8 mouse cellular contexts compared by ENCODE assay signal in the genomic region with DNA sequence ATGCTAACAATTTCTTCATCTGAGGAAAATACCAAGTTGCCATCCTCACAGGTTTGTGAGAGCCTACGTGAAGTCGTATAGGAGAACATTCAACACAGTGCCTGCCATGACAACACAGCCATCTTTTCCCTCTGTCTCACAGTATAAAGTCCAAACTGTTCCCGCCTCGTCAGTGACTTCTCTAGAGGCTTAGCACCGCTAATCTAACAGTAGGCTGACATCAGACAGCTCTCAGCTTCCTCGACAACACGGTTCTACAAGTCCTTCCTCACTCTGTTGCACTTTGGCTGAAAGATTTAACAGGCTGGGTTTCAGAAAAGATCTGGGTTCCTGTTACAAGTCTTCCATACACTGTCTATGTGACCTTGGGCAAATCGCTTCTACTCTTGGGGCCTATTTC. TPM values are rescaled to one million over a fixed set of nuclear protein-coding genes. Genes with fewer than 3 reads are reported as not detected.
DNase-seq lines count a peak whose midpoint lies in the region; ATAC-seq and TF ChIP-seq lines count a peak whose summit lies in the region.

No protein-coding gene starts in this region.

- H3K4me2 ChIP-seq in hindbrain, embryonic 13.5 days, result peak overlapping the region; percentile 77

- WGBS in cerebellum, adult 2 months, result 50% methylated on average over 8 of the region's 8 CpGs
- WGBS in hindbrain, embryonic 13.5 days, result 76% methylated on average over 8 of the region's 8 CpGs

- H3K27ac ChIP-seq in cerebellum, adult 2 months (ENCODE audit: insufficient read depth, low read length), result no peak overlapping the region
- H3K27ac ChIP-seq in MEL (ENCODE audit: control insufficient read depth, low read depth, low read length), result no peak overlapping the region
- H3K27ac ChIP-seq in hindbrain, embryonic 13.5 days, result no peak overlapping the region

- H3K36me3 ChIP-seq in MEL (ENCODE audit: control insufficient read depth in 1 of 2, insufficient read depth in 2 of 2, low read length in 2 of 2), result peaks cover 0 to 11% of the 10 kb centered on the region in 2 experiments; a peak in 3 of 4 replicates
- peaks cover 22% of the 10 kb centered on the region for H3K36me3 ChIP-seq in hindbrain, embryonic 13.5 days

- ATAC-seq in hindbrain, embryonic 13.5 days (ENCODE audit: low FRiP score), result no peak
- ATAC-seq in megakaryocyte-erythroid progenitor cell, adult 5-6 weeks (replicated peaks; ENCODE audit: low FRiP score, low TSS enrichment, poor library complexity, severe bottlenecking), result peak; percentile 2; the same call in 1 of the 2 replicates

- TF ChIP-seq RAD21 in MEL (IDR thresholded peaks at IDR 0.05; ENCODE audit: low read depth, low read length), result no peak

- H3K4me3 ChIP-seq in cerebellum, adult 2 months (replicated peaks; ENCODE audit: insufficient read depth, low read depth, low read length), result peak overlapping the region; percentile 85
- peak overlapping the region; percentile 83 to 97 for H3K4me3 ChIP-seq in MEL (ENCODE audit: control insufficient read depth in 1 of 2, insufficient read depth in 1 of 2, low read depth in 2 of 2, low read length in 2 of 2)
- peak overlapping the region; percentile 88 for H3K4me3 ChIP-seq in hindbrain, embryonic 13.5 days

- H3K4me1 ChIP-seq in cerebellum, adult 2 months (ENCODE audit: control insufficient read depth, insufficient read depth, low read length), result peaks cover 12% of the 10 kb centered on the region; the same call in 1 of the 2 replicates
- peaks cover 2 to 12% of the 10 kb centered on the region in 2 experiments; a peak in 3 of 4 replicates for H3K4me1 ChIP-seq in MEL (ENCODE audit: control insufficient read depth in 1 of 2, insufficient read depth in 2 of 2, low read length in 2 of 2)
- H3K4me1 ChIP-seq in hindbrain, embryonic 13.5 days (replicated peaks), result peaks cover 29% of the 10 kb centered on the region

- no peak for DNase-seq in cerebellum, adult 2 months
- DNase-seq in cerebellum, adult 9-11 months, result no peak
- peak; percentile 50 for DNase-seq in MEL (ENCODE audit: low read depth, low spot score)
- no peak for DNase-seq in spleen, adult 18-20 months
- DNase-seq in cerebellum, postnatal 10 days, result no peak
- DNase-seq in embryo, embryonic 10 days (ENCODE audit: low spot score), result no peak

- TF ChIP-seq EP300 in MEL (IDR thresholded peaks at IDR 0.05; ENCODE audit: low read depth in 1 of 2, low read length in 2 of 2), result no peak

- no peak for TF ChIP-seq POLR2A in cerebellum, adult 2 months (IDR thresholded peaks at IDR 0.05; ENCODE audit: borderline replicate concordance, insufficient read depth, low read length)
- no peak for TF ChIP-seq POLR2A in MEL (IDR thresholded peaks at IDR 0.05; ENCODE audit: control insufficient read depth in 1 of 2, insufficient read depth in 1 of 2, low read depth in 1 of 2, low read length in 2 of 2, poor library complexity in 1 of 2)

- TF ChIP-seq CTCF in cerebellum, adult 2 months (IDR thresholded peaks at IDR 0.05; ENCODE audit: borderline replicate concordance, insufficient read depth, low read depth, low read length), result no peak
- no peak for TF ChIP-seq CTCF in MEL (IDR thresholded peaks at IDR 0.05 in 2 of 3, conservative IDR thresholded peaks at IDR 0.05 in 1 of 3; ENCODE audit: control insufficient read depth in 1 of 3, insufficient read depth in 1 of 3, low read depth in 2 of 3, low read length in 3 of 3, poor library complexity in 1 of 3, severe bottlenecking in 1 of 3)

- no peaks in the 10 kb centered on the region for H3K27me3 ChIP-seq in cerebellum, adult 2 months (ENCODE audit: control insufficient read depth, insufficient read depth, low read length)
- no peaks in the 10 kb centered on the region for H3K27me3 ChIP-seq in MEL (ENCODE audit: control insufficient read depth in 1 of 2, insufficient read depth in 2 of 2, low read length in 2 of 2)
- no peaks in the 10 kb centered on the region for H3K27me3 ChIP-seq in hindbrain, embryonic 13.5 days

- no peaks in the 10 kb centered on the region for H3K9me3 ChIP-seq in MEL (replicated peaks; ENCODE audit: insufficient read depth, low read length)
- no peaks in the 10 kb centered on the region for H3K9me3 ChIP-seq in hindbrain, embryonic 13.5 days

- peak overlapping the region; percentile 94 for H3K9ac ChIP-seq in MEL (ENCODE audit: control insufficient read depth, low read depth, low read length, poor library complexity, severe bottlenecking)
- peak overlapping the region; percentile 95 for H3K9ac ChIP-seq in hindbrain, embryonic 13.5 days

- peaks cover 36% of the 10 kb centered on the region for H3K79me2 ChIP-seq in MEL (ENCODE audit: control insufficient read depth, insufficient read depth, low read length, poor library complexity)

TF ChIP-seq in MEL, 35 proteins besides CTCF, POLR2A, EP300 and RAD21:
- TF ChIP-seq GATA1 (IDR thresholded peaks at IDR 0.05; ENCODE audit: low read depth, low read length) (no peak), MEF2A (IDR thresholded peaks at IDR 0.05; ENCODE audit: extremely low read depth, insufficient replicate concordance, low read depth, low read length, poor library complexity, severe bottlenecking) (no peak), MXI1 (IDR thresholded peaks at IDR 0.05; ENCODE audit: low read depth, low read length) (no peak), CHD1 (IDR thresholded peaks at IDR 0.05; ENCODE audit: low read depth, low read length) (no peak), MAFK (IDR thresholded peaks at IDR 0.05; ENCODE audit: borderline replicate concordance, low read depth, low read length) (no peak), TCF12 (IDR thresholded peaks at IDR 0.05; ENCODE audit: low read depth, low read length) (no peak), NELFE (IDR thresholded peaks at IDR 0.05; ENCODE audit: low read depth, low read length) (no peak), SIN3A (IDR thresholded peaks at IDR 0.05; ENCODE audit: low read length) (no peak), MYB (IDR thresholded peaks at IDR 0.05; ENCODE audit: low read depth, low read length) (no peak)

RNA-seq across cellular contexts. Expression of a gene that starts 1.0 kb away (rescaled TPM):
- 241 and 249 TPM in 2 replicates for polyA plus RNA-seq in cerebellum, adult 2 months (2012; rRNA removed)
- 167 and 186 TPM in 2 replicates for total RNA-seq in MEL (2012; rRNA removed)
- 100 to 1,000 TPM in 1 of 2 experiments, not detected in 1; 357 TPM for polyA plus RNA-seq in MEL (2012; ENCODE audit: insufficient read depth in 1 of 2, insufficient read length in 2 of 2, low read depth in 1 of 2, low replicate concordance in 2 of 2, missing spikeins in 1 of 2)
- 261 and 262 TPM in 2 replicates for polyA plus RNA-seq in hindbrain, embryonic 13.5 days (2015; fragmentation: Nextera tagmentation; extraction: Ambion mirVana)
- 121 and 160 TPM in 2 replicates for total RNA-seq in megakaryocyte-erythroid progenitor cell, adult 5-6 weeks (2014; fragmentation: Nextera tagmentation)
- total RNA-seq in megakaryocyte-erythroid progenitor cell, adult 5-6 weeks (2017), result 52.5 and 58.2 TPM in 2 replicates

RNA-seq across cellular contexts. Expression of a gene that starts 1.1 kb away (rescaled TPM):
- polyA plus RNA-seq in cerebellum, adult 2 months (2012; rRNA removed), result 2.5 and 2.6 TPM in 2 replicates
- total RNA-seq in MEL (2012; rRNA removed), result 0.81 and 0.98 TPM in 2 replicates
- polyA plus RNA-seq in MEL (2012; ENCODE audit: insufficient read depth in 1 of 2, insufficient read length in 2 of 2, low read depth in 1 of 2, low replicate concordance in 2 of 2, missing spikeins in 1 of 2), result 1 to 10 TPM in 1 of 2 experiments, not detected in 1; 1.3 TPM
- polyA plus RNA-seq in hindbrain, embryonic 13.5 days (2015; fragmentation: Nextera tagmentation; extraction: Ambion mirVana), result 1.9 and 5.7 TPM in 2 replicates
- total RNA-seq in megakaryocyte-erythroid progenitor cell, adult 5-6 weeks (2014; fragmentation: Nextera tagmentation), result not detected in 2 replicates
- not detected in 2 replicates for total RNA-seq in megakaryocyte-erythroid progenitor cell, adult 5-6 weeks (2017)

RNA-seq across cellular contexts. Expression of a gene that starts 57.0 kb away (rescaled TPM):
- polyA plus RNA-seq in cerebellum, adult 2 months (2012; rRNA removed), result 0.13 and 0.24 TPM in 2 replicates
- total RNA-seq in MEL (2012; rRNA removed), result 1.1 and 1.3 TPM in 2 replicates
- polyA plus RNA-seq in MEL (2012; ENCODE audit: insufficient read depth in 1 of 2, insufficient read length in 2 of 2, low read depth in 1 of 2, low replicate concordance in 2 of 2, missing spikeins in 1 of 2), result 1 to 10 TPM in 1 of 2 experiments, not detected in 1; 3.0 TPM
- 0.73 and 0.78 TPM in 2 replicates for polyA plus RNA-seq in hindbrain, embryonic 13.5 days (2015; fragmentation: Nextera tagmentation; extraction: Ambion mirVana)
- total RNA-seq in megakaryocyte-erythroid progenitor cell, adult 5-6 weeks (2014; fragmentation: Nextera tagmentation), result not detected in 2 replicates
- not detected in 2 replicates for total RNA-seq in megakaryocyte-erythroid progenitor cell, adult 5-6 weeks (2017)
